Mouse (Mus musculus): Measurements from ENCODE around the gene Gm5415.
"Not testable (repeated sequence)": the region's sequence is repeated elsewhere in the genome, so short reads cannot be mapped to it uniquely, and the experiment has no call there.

The Gm5415 gene

DNA sequence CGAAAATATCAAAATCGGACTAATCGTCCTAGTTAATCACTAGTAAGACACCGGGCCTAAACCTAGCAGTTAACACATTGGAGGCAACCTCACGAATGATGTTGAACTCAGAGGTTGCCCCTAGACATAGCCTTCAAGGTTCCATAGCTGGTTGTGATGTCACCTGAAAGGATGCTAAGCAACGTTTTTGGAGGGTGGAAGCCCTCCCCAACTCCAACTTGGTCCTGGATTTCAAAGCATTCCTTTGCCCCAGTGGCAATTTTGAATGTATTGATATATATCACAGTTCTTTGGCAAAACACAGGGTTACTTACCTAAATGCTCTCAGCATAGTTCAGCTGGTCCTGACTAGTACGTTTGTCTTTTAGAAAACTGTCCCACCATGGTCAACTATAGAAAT lies at the start of gene Gm5415:
TSS of gene Gm5415 (minus strand) at position 101 of the 400 bp plus-strand sequence.
- DNase-seq (ENCODE audit: low spot score) = not testable (repeated sequence)

- no peak for DNase-seq (ENCODE audit: low spot score)
Measured at GRCm38 (mm10) chr1:32568901-32569300, 21.8 kb upstream of the Gm5415 start.

DNA sequence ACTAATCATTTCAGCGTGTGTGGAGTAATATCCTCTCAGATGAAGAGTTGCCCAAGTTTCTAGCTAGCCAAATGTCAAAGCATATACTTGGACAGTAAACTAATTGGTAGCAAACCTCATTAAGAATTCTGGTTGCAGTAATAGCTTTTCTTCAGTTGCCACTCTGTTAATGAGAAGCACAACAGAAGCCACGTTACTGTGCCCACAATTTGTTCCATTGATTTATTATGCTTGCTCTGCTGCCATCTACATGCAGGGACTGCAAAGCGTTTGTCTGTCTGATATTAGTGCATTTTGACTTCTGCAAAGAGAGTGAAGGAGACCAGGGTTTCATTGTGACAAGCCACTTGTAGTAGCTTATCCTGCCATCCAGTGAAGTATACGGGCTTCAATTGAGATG lies 6.8 kb upstream of the Gm5415 start:
- DNase-seq (ENCODE audit: low spot score) = no peak

DNA sequence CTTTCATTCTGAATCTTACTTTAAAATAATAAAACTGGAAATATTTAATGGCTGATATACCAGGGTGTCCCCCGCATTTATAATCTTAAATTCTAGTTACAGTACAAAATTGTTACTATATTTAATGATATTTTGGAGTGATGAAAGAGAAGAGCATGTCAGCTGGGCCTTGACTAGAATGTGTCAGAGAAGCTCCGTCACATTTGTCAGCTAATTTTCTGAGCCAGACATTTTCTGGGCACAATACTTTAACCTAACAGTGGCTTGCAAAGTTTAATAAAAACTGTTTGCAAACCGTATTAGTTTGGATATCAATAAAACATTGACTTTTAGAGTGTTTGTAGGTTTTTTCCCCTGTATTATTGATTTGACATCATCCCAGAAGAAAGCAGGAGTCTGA lies 6.4 kb upstream of the Gm5415 start:
- DNase-seq (ENCODE audit: low spot score) = no peak

DNA sequence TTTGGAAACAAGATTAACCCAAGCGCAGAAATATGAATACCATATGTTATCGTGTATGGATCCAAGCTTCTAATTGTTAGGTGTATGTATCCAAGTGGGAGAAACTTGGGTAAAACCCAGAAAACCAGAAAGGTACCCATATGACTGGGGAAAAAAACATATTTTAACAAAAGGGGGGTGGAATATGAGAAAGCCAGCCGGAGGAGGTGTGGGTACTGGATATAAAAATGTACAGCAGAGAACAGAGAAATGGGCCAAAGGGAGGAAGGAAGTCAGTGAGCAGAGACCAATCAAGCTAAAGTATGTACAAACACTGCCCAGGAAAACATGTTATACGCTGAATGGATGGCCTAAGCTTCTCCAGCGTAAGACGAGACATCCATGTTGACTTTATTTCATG lies 43.7 kb downstream of the Gm5415 start:
- no peak for DNase-seq (ENCODE audit: low spot score)

Data from MN1 (cell line).